Mouse (Mus musculus): ENCODE measurements at regions not wholly inside any gene's neighbourhood (a gene's known extent, or its start where the extent isn't known, plus 50 kb on each side); places are given as distances from the start of the nearest gene placed in this dataset.
A peak's percentile ranks its signal among the peaks of the same experiment; 100 is the strongest.

GRCm38 (mm10) chr4:27845521-27845920 lies 967.4 kb upstream of the Epha7 start:
- no peak for DNase-seq (ENCODE audit: low read depth, low spot score)

DNA sequence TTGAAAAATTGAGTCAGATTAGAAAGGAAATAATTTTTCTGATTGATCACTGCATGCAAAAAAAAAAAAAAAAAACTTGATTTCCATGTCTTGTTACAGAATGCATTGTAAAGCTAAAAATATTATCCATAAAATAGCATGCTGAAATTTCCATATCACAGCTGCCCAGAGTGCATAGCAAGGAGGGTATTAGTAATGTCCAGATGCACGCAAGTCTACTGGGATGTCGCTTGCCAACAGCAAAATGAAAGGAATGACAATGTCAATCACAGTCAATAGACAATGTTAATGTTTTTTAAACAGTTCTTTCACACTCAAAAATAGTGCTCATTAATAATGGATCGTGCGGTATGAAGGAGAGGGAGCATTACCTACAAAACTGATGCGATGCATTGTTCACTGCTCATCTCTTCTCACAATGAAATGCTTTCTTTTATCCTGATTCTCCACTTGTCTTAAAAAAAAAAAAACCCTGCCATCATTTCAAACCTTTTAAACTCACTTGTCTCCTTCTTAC lies 966.8 kb upstream of the Epha7 start:
- no peak for DNase-seq (ENCODE audit: low read depth, low spot score)

DNA sequence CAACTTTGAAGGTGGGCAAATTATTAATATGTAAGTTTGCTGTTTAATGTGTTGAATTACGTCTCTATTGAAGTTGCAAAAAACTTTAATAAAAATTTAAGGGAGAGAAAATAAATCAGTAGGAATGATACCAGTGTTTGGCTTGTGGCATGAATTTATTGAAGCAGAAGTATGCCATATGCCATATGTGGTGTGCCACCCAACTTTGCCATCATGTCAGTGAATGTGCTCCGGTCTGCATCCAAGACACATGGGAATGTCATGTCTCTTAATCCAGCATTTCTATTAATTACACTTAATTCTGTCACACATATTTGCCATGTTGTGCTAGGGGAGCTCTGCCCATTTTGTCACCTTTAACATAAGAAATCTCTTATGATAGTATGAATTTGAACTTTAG lies 956.8 kb upstream of the Epha7 start:
- no peak for DNase-seq (ENCODE audit: low read depth, low spot score)

DNA sequence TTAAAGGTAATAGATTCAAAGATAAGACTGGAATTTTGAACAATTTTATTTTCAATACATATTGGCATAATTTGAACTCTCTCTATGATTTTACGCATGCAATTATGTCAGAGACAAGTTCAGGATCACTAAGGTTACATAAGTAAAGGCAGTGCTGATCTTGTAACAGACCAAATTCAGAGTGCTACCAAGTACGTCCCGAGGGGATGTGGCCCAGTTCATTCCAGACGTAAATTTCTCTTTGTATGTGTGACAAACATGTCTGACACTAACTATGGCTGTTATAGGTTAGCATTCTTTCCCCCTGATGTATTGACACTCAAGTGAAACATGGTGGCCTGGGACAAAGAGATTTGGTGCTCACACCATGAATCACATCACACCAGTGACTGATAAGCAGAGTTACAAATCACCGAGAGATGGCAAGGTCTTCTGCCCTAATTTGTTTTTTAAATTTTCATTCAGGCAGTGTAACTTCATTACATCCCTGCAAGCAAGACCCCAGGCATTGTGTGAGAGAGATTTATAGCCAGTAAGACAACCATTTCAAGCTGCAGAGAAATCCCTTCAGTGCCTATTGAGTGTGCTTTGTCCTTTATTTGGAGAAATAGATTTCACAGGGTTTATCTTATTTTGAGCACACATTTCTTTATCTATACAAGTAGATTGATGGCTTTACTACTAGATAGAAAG lies 925.5 kb upstream of the Epha7 start:
- peak; percentile 5 for DNase-seq (ENCODE audit: low read depth, low spot score)

GRCm38 (mm10) chr4:27896396-27896795 lies 916.5 kb upstream of the Epha7 start:
- no peak for DNase-seq (ENCODE audit: low read depth, low spot score)

- no peak for DNase-seq (ENCODE audit: low read depth, low spot score)
Measured at GRCm38 (mm10) chr4:27945351-27945750, 867.6 kb upstream of the Epha7 start.

GRCm38 (mm10) chr4:27945768-27946167 lies 867.2 kb upstream of the Epha7 start:
- no peak for DNase-seq (ENCODE audit: low read depth, low spot score)

GRCm38 (mm10) chr4:27949970-27950717 lies 862.8 kb upstream of the Epha7 start:
- no peak for DNase-seq (ENCODE audit: low read depth, low spot score)

DNA sequence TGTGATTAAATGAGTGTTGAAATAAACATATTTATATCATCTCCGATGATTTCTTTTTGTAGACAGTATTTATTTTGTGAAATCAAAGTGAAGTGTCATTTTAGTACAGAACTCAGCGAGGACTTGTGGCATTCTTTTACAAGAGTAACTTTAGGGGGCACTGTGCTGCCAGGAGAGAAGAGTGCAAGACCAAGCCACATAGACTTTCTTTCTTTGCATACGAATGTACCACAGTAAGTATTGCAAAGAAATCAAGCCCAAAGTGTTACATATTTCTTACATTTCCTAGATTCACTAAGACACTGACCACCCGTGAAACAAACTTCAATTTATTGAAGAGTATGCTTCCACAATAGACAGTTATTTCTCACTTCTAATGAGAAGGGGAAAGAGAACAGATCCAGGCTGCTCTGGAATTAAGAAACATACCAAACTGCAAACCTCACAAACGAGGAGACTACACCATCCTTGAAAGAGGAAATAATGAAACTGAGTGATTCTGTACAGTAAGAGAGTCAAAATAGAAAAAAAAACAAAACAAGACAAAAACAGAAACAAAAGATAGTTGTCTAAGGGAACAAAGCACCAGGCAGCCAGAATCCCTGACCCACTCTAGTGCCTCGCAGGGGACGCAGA lies 847.8 kb upstream of the Epha7 start:
- DNase-seq (ENCODE audit: low read depth, low spot score), result no peak

DNA sequence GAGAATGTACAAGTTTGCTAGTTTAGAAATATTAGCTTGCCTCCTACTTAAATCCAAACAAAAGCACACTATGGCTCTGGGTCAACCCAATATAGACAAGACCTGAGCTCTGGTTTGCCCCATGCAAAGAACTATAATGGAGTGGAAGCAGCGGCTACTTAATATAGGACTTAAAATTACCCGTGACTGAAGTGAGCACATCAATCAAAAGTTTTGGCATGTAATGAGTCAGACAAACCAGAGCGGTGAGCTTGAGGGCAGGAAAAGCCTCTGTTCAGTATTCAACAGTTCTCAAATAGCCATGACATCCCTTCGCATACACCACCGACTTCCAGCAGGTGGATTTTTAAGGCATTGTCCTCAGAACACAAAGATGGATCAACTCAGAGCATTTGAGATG lies 842.4 kb upstream of the Epha7 start:
- DNase-seq (ENCODE audit: low read depth, low spot score), result peak; percentile 10

GRCm38 (mm10) chr4:27979210-27979771 lies 833.6 kb upstream of the Epha7 start:
- no peak for DNase-seq (ENCODE audit: low read depth, low spot score)

DNA sequence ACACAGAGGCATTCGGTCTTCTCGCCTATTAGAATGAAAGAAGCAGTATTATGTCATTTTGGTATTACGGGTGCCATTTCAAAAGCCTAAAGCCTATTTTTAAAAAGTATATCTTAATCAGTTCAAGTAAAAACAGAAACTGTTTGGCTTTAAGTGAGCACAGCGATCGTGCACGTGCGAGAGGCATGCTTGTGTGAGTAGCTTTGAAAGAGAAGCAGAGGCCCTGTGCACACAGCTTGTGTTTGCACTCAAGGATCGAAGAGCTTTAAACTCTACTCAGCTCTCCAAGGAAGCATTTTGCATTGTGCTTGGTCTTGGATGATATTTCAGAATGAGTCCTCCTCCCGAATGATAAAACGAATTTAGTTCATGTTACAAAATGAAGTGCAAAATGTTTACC lies 833.1 kb upstream of the Epha7 start:
- DNase-seq (ENCODE audit: low read depth, low spot score), result no peak

GRCm38 (mm10) chr4:27981309-27981708 lies 831.6 kb upstream of the Epha7 start:
- DNase-seq (ENCODE audit: low read depth, low spot score), result no peak

GRCm38 (mm10) chr4:27987986-27988423 lies 824.9 kb upstream of the Epha7 start:
- no peak for DNase-seq (ENCODE audit: low read depth, low spot score)

- DNase-seq (ENCODE audit: low read depth, low spot score), result no peak
Measured at GRCm38 (mm10) chr4:27994411-27994810, 818.5 kb upstream of the Epha7 start.

DNA sequence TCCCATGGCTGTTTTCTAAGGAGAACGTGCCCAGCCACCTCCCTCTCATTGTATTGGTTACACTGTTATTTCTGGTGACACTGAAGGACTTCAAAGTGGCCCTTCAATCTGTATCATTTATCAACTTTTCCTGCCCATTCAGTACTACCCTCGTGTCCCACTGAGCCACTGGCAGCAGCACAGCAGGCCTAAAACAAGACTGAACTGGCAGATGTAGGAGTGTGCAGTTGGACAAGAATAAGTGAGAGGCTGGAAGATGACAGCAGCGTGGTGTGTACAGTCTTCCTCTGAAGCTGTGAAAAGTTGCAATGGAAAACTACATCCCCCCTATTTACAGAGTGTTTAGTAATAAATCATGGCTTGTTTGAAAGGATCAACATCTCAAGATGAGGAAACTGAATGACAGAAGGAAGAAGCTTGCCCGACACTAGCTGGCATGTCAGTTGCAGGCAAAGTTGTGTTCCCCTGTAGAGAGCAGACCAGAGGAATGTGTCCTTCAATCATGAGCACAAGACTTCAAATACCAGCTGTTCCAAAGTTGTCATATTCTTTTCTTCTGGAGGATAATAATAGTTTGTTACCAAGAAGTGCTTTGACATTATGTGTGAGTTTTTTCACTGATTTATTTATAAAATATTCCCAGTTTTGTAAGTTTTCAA lies 811.0 kb upstream of the Epha7 start:
- DNase-seq (ENCODE audit: low read depth, low spot score), result no peak
